Mouse (Mus musculus) ES-CJ7 (cell line): ENCODE data around the gene Bzw2.

Source experiments
- DNase-seq: peaks from one replicate; pipeline ENCODE4 v3.0.0; 2011; ENCODE audit warnings: low read depth, low spot score

Gene Bzw2

DNA sequence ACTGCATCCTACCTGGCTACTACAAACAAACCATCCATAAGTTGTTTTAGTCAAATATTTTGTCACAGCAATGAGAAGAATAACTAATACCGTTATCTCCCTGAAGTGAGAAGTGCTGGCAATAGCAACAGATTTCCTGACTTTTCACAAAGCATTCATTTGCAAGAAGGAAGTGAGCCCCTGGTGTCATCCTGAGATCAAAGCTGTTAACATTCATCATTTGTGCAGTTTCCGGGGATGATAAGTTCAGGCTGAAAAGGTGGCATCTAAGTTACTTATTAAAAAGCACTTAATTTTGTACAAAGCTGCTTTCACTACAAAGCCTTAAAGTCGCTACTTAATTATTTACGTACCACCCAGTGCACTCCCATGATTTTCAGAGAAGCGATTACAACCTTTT is 85.0 kb downstream of the Bzw2 start:
- DNase-seq, result no peak

DNA sequence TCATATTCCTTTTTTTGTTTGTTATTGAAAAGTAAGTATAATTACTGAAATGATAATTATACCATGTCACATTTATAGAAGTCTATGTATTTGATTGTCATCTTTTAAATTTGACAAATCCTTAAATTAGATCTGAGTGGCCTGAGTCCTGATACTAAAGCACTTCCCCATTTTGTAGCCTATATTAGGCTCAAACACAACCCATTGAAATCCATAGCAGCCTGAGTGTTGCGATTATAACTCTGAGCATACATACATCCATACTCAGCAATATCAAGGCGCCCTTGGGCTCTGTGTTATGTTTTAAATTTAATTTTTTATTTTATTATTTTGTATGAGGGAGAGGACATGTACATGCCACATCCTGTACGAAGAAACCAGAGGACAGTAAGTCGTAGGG is 87.6 kb downstream of the Bzw2 start:
- no peak for DNase-seq

DNA sequence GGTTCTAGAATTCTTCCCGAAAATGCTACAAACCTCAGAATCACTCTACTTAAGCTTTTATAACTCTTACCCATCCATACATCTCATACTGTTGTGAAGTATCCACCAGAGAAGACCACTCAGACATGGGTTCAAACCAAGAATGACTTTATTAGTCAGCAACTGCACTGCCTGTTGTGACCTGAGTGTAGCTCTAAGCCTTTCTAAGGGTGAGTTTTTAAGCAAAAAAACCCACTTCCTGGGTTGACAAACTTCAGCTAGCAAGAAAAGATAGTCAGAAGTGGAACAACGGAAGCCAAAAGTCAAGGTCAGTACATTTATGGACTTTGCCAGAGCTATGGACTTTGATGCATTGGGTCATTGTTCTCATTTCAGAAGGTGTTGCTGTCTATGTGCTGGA is 90.3 kb downstream of the Bzw2 start:
- no peak for DNase-seq

DNA sequence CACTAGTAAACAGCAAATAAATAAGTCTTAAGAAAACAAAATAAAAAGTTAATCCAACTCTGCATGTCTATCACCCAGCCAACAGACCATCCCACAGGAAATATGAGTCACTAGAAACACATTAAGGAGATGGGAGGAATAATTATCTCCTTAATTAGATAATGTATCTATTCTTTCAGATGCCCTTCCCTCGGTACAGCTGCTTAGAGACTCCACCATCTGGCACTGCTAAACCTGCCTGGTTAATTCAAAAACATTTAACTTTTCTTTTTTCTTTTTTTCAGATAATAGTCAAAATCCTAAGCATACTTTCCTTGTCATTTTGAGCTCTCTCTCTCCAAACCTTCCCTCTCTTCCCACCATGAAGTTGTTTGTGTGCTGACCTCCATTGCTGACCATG is 92.0 kb downstream of the Bzw2 start:
- DNase-seq, result no peak

DNA sequence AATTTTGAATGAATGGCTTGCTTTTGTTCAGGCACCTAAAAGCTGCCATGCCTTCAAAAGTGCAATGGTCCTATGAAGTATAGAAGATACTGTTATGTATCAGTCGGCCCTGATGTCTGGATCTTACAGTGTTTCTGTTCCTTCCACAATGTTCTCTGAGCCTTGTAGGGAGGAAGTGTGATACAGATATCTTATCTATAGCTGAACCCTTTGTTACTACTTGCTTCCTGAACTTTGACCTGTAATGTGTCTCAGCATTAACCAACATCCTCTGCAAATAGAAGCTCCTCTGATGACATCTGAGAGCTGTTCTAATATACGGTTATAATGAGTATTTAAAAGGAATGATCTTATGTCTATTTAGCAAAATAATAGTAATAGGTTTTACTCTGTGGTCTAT is 100.2 kb downstream of the Bzw2 start:
- DNase-seq, result no peak

DNA sequence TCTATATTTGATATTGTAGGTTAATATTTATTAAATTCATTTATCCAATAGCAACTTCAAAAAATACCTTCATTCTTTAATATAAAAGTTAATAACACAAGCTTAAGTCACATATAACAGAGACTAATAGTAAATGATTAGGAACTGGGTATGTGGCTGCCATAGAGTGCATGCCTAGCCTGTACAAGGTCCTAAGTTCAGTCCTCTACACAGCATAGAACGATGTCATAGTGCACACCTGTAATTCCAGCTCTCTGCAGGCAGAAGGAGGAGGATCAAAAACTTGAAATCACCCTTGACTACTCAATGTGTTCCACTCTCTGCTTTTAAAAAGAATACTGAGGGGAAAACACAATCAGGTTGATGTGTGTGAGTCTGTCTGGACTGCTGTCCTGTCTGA is 107.6 kb downstream of the Bzw2 start:
- no peak for DNase-seq

DNA sequence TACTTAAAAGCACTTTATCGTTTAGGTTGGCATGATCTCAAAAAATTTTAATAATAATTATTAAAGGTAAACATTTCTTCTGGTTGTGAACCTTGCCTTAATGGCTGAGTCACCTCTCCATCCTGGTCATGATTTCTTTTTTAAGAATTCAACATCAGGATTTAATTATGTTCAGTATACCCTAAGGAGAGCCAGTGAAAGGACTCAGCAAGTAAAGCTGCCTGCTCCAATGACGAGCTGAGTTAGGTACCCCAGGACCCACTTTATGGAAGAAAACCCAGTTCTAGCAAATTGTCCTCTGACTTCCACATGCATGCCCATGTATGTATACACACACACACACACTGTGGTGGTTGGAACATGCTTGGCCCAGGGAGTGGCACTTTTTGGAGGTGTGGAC is 110.3 kb downstream of the Bzw2 start:
- DNase-seq, result no peak

DNA sequence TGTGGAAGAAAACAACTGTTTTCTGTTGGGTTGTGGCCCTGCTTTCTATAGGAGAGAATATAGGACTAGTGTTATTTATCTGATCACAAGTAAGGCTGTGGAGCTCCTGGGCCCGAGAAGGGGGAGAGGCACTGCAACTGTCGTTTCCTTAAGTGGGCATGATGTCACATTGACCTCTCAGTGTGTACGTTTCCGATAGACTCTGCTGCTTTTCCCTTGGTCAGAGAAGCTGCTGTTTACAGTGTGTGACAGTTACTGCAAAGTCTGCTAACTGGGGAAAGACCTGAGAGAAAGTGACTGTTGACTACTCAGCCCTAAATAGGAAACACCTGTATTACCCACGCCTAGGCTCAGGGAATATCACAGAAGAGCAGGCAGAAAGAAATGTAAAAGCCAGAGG is 111.7 kb downstream of the Bzw2 start:
- DNase-seq, result no peak

DNA sequence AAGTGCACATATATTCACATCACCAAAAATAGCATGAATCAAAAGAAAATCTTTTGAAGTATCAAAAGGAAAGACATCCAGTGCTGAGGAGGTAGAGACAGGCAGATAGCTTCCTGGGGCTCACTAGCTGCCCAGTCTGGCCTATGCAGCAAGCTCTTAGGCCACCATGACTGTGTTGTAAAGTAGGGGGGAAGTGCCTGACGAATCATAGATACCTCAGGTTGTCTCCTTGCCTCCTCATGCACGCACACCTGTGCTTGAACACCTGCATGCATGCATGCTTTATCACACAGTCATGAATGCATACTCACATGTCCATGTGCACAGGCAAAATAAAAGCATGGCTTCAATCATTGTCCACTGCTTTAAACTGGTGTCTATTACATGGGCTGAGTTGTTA is 113.2 kb downstream of the Bzw2 start:
- no peak for DNase-seq

DNA sequence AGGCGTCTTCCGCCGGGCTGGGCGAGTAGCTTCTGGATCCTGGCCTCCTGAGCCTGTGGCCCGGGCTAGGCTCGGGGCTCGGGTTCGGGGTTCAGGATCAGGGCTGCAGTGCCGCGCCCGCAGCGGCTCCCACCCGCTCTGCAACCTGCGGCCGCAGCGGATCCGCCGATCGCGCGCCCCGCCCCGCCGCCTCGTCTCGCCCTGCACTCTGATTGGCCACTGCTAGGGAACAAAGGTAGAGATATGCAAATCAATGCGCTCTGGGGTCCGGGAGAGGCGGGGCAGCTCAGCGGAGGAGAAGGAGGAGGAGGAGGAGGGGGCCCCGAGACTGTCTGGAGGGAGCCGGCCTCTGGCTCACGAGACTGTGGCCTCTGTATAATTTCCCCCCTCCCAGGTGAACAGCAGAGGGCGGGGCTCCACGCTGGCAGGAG is 115.5 kb downstream of the Bzw2 start, which contains the start of gene Tspan13:
TSS of gene Tspan13 (minus strand) at position 153 of the 431 bp plus-strand sequence.
- peak; percentile 91 for DNase-seq
